Mouse (Mus musculus): ENCODE results near the gene Mb. TPM values are rescaled to one million over a fixed set of nuclear protein-coding genes. Genes with fewer than 3 reads are reported as not detected.
A peak's percentile ranks its signal among the peaks of the same experiment; 100 is the strongest.

Mb gene
- polyA plus RNA-seq, 1 experiment, result not detected

- WGBS, result 70% methylated on average over 5 of the region's 5 CpGs
- Histone ChIP-seq H3K4me3 (ENCODE audit: insufficient read depth, low read depth, low read length) (no peak overlapping the region), H3K27ac (ENCODE audit: insufficient read depth, low read depth, low read length) (no peak overlapping the region), H3K4me1 (ENCODE audit: control insufficient read depth, insufficient read depth, low read length) (peaks cover 30% of the 10 kb centered on the region)
- no peak for TF ChIP-seq CTCF (IDR thresholded peaks at IDR 0.05; ENCODE audit: insufficient read depth, low read depth, low read length)
- no peak for TF ChIP-seq POLR2A (IDR thresholded peaks at IDR 0.05; ENCODE audit: insufficient read depth, low read depth, low read length)
Measured at GRCm38 (mm10) chr15:77081454-77081853, 31.0 kb upstream of the Mb start.

- Histone ChIP-seq H3K4me3 (ENCODE audit: insufficient read depth, low read depth, low read length) (no peak overlapping the region), H3K4me1 (ENCODE audit: control insufficient read depth, insufficient read depth, low read length) (peaks cover 28% of the 10 kb centered on the region), H3K27ac (ENCODE audit: insufficient read depth, low read depth, low read length) (no peak overlapping the region)
- no peak for TF ChIP-seq POLR2A (IDR thresholded peaks at IDR 0.05; ENCODE audit: insufficient read depth, low read depth, low read length)
- no peak for TF ChIP-seq CTCF (IDR thresholded peaks at IDR 0.05; ENCODE audit: insufficient read depth, low read depth, low read length)
- WGBS, result 51% methylated on average over 14 of the region's 14 CpGs
Measured at GRCm38 (mm10) chr15:77080684-77081254, 30.3 kb upstream of the Mb start.

- Histone ChIP-seq H3K4me1 (ENCODE audit: control insufficient read depth, insufficient read depth, low read length) (peaks cover 27% of the 10 kb centered on the region), H3K27ac (ENCODE audit: insufficient read depth, low read depth, low read length) (peak overlapping the region; percentile 63), H3K4me3 (ENCODE audit: insufficient read depth, low read depth, low read length) (no peak overlapping the region)
- TF ChIP-seq POLR2A (IDR thresholded peaks at IDR 0.05; ENCODE audit: insufficient read depth, low read depth, low read length), result no peak
- no peak for TF ChIP-seq CTCF (IDR thresholded peaks at IDR 0.05; ENCODE audit: insufficient read depth, low read depth, low read length)
- WGBS, result 31% methylated on average over 11 of the region's 11 CpGs
Measured at GRCm38 (mm10) chr15:77079890-77080361, 29.5 kb upstream of the Mb start.

- 40% methylated on average over 14 of the region's 14 CpGs for WGBS
- no peak overlapping the region for H3K27ac ChIP-seq (ENCODE audit: insufficient read depth, low read depth, low read length)
- TF ChIP-seq CTCF (IDR thresholded peaks at IDR 0.05; ENCODE audit: insufficient read depth, low read depth, low read length) (no peak), POLR2A (IDR thresholded peaks at IDR 0.05; ENCODE audit: insufficient read depth, low read depth, low read length) (no peak)
- H3K4me3 ChIP-seq (ENCODE audit: insufficient read depth, low read depth, low read length), result no peak overlapping the region
- H3K4me1 ChIP-seq (ENCODE audit: control insufficient read depth, insufficient read depth, low read length), result peaks cover 27% of the 10 kb centered on the region
Measured at GRCm38 (mm10) chr15:77079256-77079822, 28.9 kb upstream of the Mb start.

GRCm38 (mm10) chr15:77078786-77079185 lies 28.3 kb upstream of the Mb start:
- WGBS, result 50% methylated on average over 3 of the region's 3 CpGs
- Histone ChIP-seq H3K27ac (ENCODE audit: insufficient read depth, low read depth, low read length) (no peak overlapping the region), H3K4me1 (ENCODE audit: control insufficient read depth, insufficient read depth, low read length) (peaks cover 27% of the 10 kb centered on the region), H3K4me3 (ENCODE audit: insufficient read depth, low read depth, low read length) (no peak overlapping the region)
- TF ChIP-seq POLR2A (IDR thresholded peaks at IDR 0.05; ENCODE audit: insufficient read depth, low read depth, low read length), result no peak
- TF ChIP-seq CTCF (IDR thresholded peaks at IDR 0.05; ENCODE audit: insufficient read depth, low read depth, low read length), result no peak

- Histone ChIP-seq H3K4me3 (ENCODE audit: insufficient read depth, low read depth, low read length) (no peak overlapping the region), H3K4me1 (ENCODE audit: control insufficient read depth, insufficient read depth, low read length) (peaks cover 26% of the 10 kb centered on the region), H3K27ac (ENCODE audit: insufficient read depth, low read depth, low read length) (no peak overlapping the region)
- TF ChIP-seq POLR2A (IDR thresholded peaks at IDR 0.05; ENCODE audit: insufficient read depth, low read depth, low read length), result no peak
- TF ChIP-seq CTCF (IDR thresholded peaks at IDR 0.05; ENCODE audit: insufficient read depth, low read depth, low read length), result no peak
- WGBS, result 90% methylated on average over 9 of the region's 9 CpGs
Measured at GRCm38 (mm10) chr15:77077906-77078305, 27.4 kb upstream of the Mb start.

GRCm38 (mm10) chr15:77076523-77076922 lies 26.1 kb upstream of the Mb start:
- TF ChIP-seq CTCF (IDR thresholded peaks at IDR 0.05; ENCODE audit: insufficient read depth, low read depth, low read length) (no peak), POLR2A (IDR thresholded peaks at IDR 0.05; ENCODE audit: insufficient read depth, low read depth, low read length) (no peak)
- WGBS, result 80% methylated on average over 3 of the region's 3 CpGs
- H3K27ac ChIP-seq (ENCODE audit: insufficient read depth, low read depth, low read length), result no peak overlapping the region

GRCm38 (mm10) chr15:77072556-77073163 lies 22.2 kb upstream of the Mb start:
- TF ChIP-seq CTCF (IDR thresholded peaks at IDR 0.05; ENCODE audit: insufficient read depth, low read depth, low read length) (no peak), POLR2A (IDR thresholded peaks at IDR 0.05; ENCODE audit: insufficient read depth, low read depth, low read length) (no peak)
- no peak overlapping the region for H3K27ac ChIP-seq (ENCODE audit: insufficient read depth, low read depth, low read length)
- no peak overlapping the region for H3K4me3 ChIP-seq (ENCODE audit: insufficient read depth, low read depth, low read length)
- peaks cover 14% of the 10 kb centered on the region for H3K4me1 ChIP-seq (ENCODE audit: control insufficient read depth, insufficient read depth, low read length)
- WGBS, result 57% methylated on average over 4 of the region's 4 CpGs

More at GRCm38 (mm10) chr15:77076523-77076922, 26.1 kb upstream of the Mb start:
- Histone ChIP-seq H3K4me1 (ENCODE audit: control insufficient read depth, insufficient read depth, low read length) (peaks cover 24% of the 10 kb centered on the region), H3K4me3 (ENCODE audit: insufficient read depth, low read depth, low read length) (no peak overlapping the region)

GRCm38 (mm10) chr15:77071501-77071900 lies 21.0 kb upstream of the Mb start:
- H3K27ac ChIP-seq (ENCODE audit: insufficient read depth, low read depth, low read length), result no peak overlapping the region
- WGBS, result 20% methylated on average over 10 of the region's 10 CpGs
- TF ChIP-seq CTCF (IDR thresholded peaks at IDR 0.05; ENCODE audit: insufficient read depth, low read depth, low read length) (peak; percentile 33; the same call in 1 of the 2 replicates), POLR2A (IDR thresholded peaks at IDR 0.05; ENCODE audit: insufficient read depth, low read depth, low read length) (no peak)
- peaks cover 14% of the 10 kb centered on the region for H3K4me1 ChIP-seq (ENCODE audit: control insufficient read depth, insufficient read depth, low read length)
- H3K4me3 ChIP-seq (ENCODE audit: insufficient read depth, low read depth, low read length), result no peak overlapping the region

Measured in olfactory bulb, adult 2 months (tissue).